Mouse (Mus musculus) skeletal muscle tissue, adult 2 months (tissue): ENCODE data around the gene Batf.
"Not testable (repeated sequence)": the region's sequence is repeated elsewhere in the genome, so short reads cannot be mapped to it uniquely, and the experiment has no call there.

Experiments used
- DNase-seq: peaks from one replicate; pipeline ENCODE4 v3.0.0-alpha.2; 2012; ENCODE audit warnings: low read depth, low spot score

Batf gene

DNA sequence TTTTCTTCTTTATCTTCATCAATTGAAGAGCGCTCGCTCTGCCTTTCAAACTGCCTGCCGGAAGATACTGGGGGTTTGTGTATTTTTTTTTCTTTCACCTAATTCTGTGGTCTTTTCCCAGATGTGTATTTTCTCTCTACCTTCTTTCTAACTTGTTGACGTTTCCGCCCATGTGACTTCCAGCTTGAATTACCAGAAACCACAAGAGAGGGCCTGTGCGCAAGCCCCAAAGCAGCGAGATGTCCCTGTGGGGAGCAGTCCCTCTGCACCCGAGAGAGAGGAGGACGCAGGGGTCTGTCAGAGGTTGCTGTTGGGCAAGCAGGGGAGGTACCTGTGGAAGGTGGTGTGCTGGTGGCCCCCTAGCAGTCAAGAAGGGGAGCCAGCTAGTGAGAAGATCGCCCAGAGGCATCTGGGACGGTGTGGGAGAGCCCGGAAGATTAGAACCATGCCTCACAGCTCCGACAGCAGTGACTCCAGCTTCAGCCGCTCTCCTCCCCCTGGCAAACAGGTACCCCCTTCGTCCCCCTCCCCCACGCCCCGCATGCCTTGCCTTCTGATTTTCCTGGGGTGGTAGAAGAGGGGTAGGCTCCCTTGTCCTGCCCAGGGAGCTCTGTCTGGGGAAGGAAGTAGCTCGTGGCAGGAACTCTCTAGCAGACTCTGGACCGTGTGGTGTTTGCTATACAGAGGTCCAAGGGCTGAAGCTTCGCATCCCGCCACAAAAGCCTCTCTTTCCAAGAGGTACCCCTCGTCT is at the start of gene Batf:
TSS of gene Batf (plus strand) at position 204 of the 751 bp plus-strand sequence.
- no peak for DNase-seq

DNA sequence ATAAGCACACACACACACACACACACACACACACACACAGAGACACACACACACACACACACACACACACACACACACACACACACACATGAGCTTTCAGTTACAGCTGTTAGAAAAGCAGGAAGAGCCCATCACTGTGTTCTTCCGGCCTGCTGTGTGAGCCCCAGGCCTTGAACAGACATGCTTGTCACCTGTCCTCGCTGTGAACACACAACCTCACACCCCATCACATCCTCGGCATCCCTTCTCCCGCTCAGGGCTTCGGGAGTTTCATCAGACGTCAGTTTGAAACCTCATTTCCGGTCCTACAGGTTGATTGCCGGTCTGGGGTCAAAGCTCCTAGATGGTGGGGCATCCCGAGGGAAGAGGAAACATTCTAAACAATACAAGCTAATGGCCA is 48.5 kb upstream of the Batf start:
- DNase-seq: no peak

DNA sequence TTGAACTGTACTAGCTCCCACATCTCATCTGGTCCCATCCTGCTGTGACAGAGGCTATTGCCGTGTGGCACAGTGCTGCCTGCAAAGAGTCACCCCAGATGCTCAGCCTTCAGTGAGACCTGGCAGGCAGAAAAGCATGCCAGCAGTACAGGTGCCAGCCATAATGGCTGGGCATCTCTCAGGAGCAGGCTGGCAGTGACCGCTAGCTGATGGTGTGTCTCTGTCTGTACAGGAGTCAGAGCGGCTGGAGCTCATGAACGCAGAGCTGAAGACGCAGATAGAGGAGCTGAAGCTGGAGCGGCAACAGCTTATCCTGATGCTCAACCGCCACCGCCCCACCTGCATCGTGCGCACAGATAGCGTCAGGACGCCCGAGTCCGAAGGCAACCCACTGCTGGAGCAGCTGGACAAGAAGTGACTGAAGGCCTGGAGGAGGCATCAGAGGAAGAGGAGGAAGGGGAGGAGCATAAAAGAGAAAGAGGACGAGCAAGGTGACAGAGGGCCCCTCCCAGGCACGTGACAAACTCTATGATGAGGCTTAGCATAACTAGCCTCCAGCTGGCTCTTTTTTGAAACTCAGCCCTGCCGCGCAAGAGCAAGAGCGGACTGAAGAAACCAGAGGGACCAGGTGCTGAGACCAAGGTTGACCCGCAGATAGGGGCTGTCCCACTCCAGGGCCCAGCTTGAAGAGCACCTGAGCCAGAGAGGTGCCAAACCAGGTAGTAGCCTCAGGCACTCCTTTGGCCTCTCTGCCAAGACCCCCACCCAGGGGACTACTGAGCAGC is 47.7 kb upstream of the Batf start:
- DNase-seq: no peak

DNA sequence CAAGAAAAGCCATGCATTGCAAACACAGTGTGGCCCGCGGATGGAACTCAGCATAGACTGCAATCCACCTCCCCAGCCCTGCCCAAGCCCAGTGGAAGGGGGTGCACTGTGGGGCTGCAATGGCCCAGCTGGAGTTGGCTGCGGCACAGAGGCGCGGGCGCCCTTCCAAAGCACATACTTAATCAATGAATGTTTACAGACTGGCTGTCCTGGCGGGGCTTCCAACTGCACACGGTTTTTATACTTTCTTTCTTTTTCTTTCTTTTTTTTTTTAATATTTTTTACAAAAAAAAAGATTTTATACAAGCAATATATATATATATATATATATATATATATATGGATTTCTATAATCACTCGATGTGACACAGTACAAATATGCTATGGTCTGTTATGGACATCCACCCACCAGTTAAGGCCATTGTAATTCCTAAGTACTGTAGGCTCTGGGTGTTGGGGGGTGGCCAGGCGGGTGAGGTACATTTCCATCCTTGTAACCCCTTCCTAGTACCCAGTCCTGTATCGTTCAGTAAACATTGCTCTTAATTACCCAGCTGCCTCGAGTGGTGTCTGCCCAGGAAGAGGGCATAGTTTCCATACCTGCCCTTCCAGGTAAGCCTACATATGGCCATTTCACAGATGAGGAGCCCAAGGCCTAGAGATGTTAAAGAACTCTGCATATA is 47.0 kb upstream of the Batf start:
- no peak for DNase-seq

- DNase-seq: no peak
These were observed 45.5 kb upstream of the Batf start for GRCm38 (mm10) chr12:85640852-85641563.

GRCm38 (mm10) chr12:85641564-85641931 is 44.9 kb upstream of the Batf start:
- no peak for DNase-seq

- DNase-seq: no peak
These were observed 42.7 kb upstream of the Batf start for GRCm38 (mm10) chr12:85643735-85644134.

- no peak for DNase-seq
These were observed 40.8 kb upstream of the Batf start for GRCm38 (mm10) chr12:85645664-85646063.

DNA sequence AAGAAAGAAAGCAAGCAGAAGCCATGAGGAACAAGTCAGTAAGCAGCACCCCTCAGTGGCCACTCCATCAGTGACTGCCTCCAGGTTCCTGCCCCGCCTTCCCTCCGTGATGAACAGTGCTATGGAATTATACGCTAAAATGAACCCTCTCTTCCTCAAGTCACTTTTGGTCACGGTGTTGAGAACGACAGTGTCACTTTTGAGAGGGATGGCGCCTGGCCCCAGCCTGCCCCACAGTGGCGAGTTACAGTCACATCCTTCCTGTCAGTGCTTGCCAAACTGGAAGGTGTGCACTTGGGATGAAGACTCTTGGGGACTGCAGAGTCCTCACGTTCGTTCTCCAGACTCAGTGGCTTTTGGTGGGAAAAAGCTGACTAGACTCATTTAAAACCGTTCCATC is 39.1 kb upstream of the Batf start:
- peak; percentile 13 for DNase-seq

DNA sequence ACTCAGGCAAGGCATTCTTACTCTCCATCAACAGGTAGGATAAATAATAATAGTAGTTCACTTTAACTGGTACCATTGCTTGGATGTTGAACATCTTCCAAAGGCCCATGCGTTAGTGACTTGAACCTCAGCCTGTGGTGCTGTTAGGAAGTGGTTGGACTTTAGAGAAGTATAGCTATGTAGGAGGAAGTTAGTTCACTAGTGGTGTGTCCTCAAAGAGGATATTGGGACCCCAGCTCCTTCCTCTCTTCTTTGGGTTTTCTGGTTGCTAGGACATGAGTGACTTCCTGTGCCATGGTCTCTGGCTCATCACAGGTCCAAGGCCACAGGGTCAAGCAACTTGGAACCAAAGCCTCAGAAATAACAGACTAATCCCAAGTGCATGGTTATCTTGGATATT is 38.5 kb upstream of the Batf start:
- DNase-seq: no peak

DNA sequence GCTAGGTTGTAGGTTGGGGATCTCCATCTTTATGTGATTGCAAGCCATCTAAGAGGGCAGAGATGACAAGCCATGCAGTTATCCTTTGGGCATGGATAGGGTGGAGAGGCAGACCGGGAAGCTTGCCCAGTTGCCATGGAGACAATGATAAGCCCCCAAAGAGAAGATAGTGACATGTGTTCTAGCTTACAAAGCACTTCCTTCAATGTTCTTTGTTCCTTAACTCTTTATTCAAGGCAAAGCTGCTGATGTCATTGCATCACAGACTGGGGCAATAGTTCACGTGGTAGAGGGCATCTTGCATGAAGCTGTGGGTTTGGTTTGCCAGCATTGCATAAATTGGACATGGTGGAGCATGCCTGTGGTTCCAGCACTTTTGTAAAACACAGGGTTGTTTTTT is 27.1 kb upstream of the Batf start:
- no peak for DNase-seq

GRCm38 (mm10) chr12:85660855-85661254 is 25.6 kb upstream of the Batf start:
- no peak for DNase-seq

DNA sequence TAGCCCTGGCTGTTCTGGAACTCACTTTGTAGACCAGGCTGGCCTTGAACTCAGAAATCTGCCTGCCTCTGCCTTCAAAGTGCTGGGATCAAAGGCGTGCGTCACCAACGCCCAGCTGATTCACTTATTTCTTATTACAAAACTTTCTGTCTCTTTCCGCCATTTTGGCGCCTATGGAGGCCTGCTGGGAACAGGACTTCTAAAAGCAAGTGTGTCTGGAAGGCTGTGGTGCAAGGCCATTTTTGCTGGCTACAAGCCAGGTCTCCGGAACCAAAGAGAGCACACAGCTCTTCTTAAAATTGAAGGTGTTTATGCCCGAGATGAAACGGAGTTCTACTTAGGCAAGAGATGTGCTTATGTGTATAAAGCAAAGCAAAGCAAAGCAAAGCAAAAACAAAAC is 24.2 kb upstream of the Batf start:
- DNase-seq: not testable (repeated sequence)

GRCm38 (mm10) chr12:85662896-85663295 is 23.6 kb upstream of the Batf start:
- peak; percentile 42 for DNase-seq

DNA sequence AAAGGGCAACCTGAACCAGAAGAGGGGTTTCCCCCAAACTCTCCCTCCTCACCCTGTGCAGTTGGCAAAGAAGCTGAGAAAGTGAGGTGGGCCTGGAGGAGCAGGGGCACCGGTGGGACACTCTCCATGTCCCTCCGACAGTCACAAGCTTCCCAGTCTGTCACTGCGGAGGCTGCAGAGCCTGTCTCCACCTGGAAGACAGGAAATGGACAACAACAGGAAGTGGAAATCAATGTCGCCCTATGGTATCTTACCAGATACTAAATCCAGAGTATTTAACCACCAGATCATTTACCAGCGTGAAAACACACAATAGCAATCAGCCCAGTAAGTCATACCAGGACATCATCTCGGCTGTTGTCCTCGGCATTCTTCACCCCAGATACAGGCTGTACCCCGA is 20.4 kb upstream of the Batf start:
- DNase-seq: no peak

DNA sequence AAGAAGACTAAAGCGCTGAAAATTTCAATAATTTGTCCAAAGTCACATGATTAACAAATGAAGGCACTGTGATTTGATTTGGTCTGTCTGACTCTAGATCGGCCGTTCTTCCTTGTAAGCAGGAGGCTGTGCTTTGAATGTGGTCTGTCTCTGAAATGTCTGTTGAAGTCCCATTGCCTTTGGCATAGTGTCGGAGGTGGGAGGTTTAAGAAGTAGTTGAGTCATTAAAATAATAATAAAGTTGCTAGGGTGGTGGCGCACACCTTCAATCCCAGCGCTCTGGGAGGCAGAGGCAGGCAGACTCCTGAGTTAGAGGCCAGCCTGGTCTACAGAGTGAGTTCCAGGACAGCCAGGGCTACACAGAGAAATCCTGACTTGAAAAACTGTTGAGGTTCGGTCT is 19.4 kb upstream of the Batf start:
- no peak for DNase-seq

DNA sequence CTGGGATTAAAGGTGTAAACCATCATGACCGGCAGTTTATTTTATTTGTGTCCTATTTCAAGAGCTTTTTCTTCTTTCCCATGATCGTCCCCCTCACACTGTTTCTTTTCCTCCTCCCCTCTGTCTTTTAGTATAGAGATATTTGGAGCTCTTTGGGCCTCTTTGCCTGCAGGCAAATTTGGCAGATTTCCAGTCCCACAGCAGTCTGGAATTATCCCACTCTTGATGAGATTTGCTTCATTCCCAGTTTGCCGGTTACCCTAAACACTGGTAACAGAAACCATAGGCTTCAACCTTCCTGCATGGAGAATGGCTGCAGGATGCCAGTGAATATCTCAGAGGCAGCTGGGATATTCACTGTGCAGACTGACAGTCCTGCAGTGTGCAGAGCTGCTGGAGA is 17.8 kb upstream of the Batf start:
- no peak for DNase-seq

- no peak for DNase-seq
These were observed 16.4 kb upstream of the Batf start for GRCm38 (mm10) chr12:85670080-85670479.

DNA sequence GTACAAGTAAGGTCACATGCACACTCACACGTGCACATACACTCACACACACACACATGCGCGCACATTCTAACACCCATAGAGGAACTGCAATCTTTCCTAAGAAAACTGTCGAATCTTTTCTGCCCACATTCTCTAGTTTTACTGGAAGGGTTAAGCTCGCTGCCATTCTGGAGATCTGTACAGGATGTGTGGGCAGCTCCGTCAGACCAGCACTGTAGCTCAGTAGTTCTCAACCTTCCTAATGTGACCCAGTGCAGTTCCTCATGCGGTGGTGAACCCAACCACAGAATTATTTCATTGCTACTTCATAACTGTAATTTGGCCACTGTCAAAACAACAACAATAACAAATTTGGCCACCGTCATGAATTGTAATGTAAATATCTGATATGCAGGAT is 12.6 kb upstream of the Batf start:
- no peak for DNase-seq

DNA sequence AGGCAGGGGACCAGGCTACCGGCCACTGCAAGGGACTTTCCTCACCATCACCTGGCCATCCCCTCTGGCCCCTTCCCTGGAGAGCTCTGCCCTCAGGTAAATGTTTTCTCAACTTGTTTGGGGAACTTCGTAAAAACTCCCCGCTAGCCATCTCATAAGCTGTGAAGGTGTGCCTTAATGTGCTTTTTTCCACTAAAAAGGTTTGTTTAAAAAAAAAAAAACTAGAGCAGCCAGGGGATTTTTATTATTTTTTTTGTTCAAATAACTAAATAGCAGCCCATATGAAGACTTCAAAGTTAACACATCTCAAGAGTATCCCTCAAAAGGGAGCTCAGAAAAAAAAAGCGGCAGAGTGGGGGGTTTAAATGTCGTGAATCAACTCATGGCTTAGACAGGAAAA is 7.4 kb upstream of the Batf start:
- DNase-seq: no peak

- DNase-seq: no peak
These were observed 6.7 kb upstream of the Batf start for GRCm38 (mm10) chr12:85679808-85680207.

DNA sequence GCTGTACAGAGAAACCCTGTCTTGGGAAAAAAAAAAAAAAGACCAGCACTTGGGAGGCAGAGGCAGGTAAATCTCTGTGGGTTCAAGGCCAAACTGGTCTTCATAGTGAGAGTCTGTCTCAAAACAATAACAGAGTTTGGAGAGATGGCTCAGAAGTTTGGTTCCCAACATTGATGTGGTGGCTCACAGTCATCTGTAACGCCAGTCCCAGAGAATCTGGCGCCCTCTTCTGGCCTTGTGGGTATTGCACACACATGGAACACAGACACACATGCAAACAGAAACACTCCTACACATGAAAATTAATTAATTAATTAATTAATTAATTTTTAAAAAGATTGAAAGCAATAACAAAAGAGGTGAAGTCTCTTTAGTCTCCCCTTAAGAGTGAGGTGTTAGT is 4.1 kb upstream of the Batf start:
- DNase-seq: no peak
